Mouse (Mus musculus): Measurements from ENCODE around the gene Aip. TPM values are rescaled to one million over a fixed set of nuclear protein-coding genes. Genes with fewer than 3 reads are reported as not detected.
A peak's percentile ranks its signal among the peaks of the same experiment; 100 is the strongest.

Gene Aip
- polyA plus RNA-seq, 1 experiment from 2014 or later: 104 TPM

- 84% methylated on average over 11 of the region's 11 CpGs for WGBS
- H3K4me2 ChIP-seq: no peak overlapping the region
- peaks cover 59% of the 10 kb centered on the region for H3K36me3 ChIP-seq
- no peak for ATAC-seq (ENCODE audit: low FRiP score, low read depth)
- H3K27ac ChIP-seq (replicated peaks): no peak overlapping the region
- H3K9ac ChIP-seq: no peak overlapping the region
- no peak overlapping the region for H3K4me3 ChIP-seq
- H3K27me3 ChIP-seq: no peaks in the 10 kb centered on the region
- H3K4me1 ChIP-seq (replicated peaks): peaks cover 7% of the 10 kb centered on the region
- no peaks in the 10 kb centered on the region for H3K9me3 ChIP-seq
Observed at GRCm38 (mm10) chr19:4115816-4116215, 9.8 kb downstream of the Aip start.

- no peaks in the 10 kb centered on the region for H3K27me3 ChIP-seq
- no peaks in the 10 kb centered on the region; the same call in 1 of the 2 replicates for H3K4me1 ChIP-seq (replicated peaks)
- WGBS: 92% methylated on average over 10 of the region's 10 CpGs
- no peaks in the 10 kb centered on the region for H3K9me3 ChIP-seq
- no peak overlapping the region for H3K4me3 ChIP-seq
- ATAC-seq (ENCODE audit: low FRiP score, low read depth): no peak
- peaks cover 59% of the 10 kb centered on the region for H3K36me3 ChIP-seq
- no peak overlapping the region for H3K27ac ChIP-seq (replicated peaks)
- H3K9ac ChIP-seq: no peak overlapping the region
- no peak overlapping the region for H3K4me2 ChIP-seq
Observed at GRCm38 (mm10) chr19:4115144-4115543, 10.5 kb downstream of the Aip start.

GRCm38 (mm10) chr19:4114551-4114950, 11.1 kb downstream of the Aip start:
- Histone ChIP-seq H3K27me3 (no peaks in the 10 kb centered on the region), H3K9me3 (no peaks in the 10 kb centered on the region), H3K36me3 (peaks cover 59% of the 10 kb centered on the region), H3K9ac (no peak overlapping the region), H3K4me1 (replicated peaks) (no peaks in the 10 kb centered on the region), H3K27ac (replicated peaks) (no peak overlapping the region), H3K4me3 (no peak overlapping the region), H3K4me2 (no peak overlapping the region)
- 95% methylated on average over 10 of the region's 10 CpGs for WGBS
- ATAC-seq (ENCODE audit: low FRiP score, low read depth): no peak

- H3K4me3 ChIP-seq: no peak overlapping the region
- H3K27me3 ChIP-seq: no peaks in the 10 kb centered on the region
- no peak overlapping the region for H3K9ac ChIP-seq
- no peak overlapping the region for H3K4me2 ChIP-seq
- no peak for ATAC-seq (ENCODE audit: low FRiP score, low read depth)
- no peaks in the 10 kb centered on the region for H3K9me3 ChIP-seq
- no peak overlapping the region for H3K27ac ChIP-seq (replicated peaks)
- H3K4me1 ChIP-seq (replicated peaks): no peaks in the 10 kb centered on the region
- H3K36me3 ChIP-seq: peaks cover 63% of the 10 kb centered on the region
- WGBS: 74% methylated on average over 5 of the region's 5 CpGs
Observed at GRCm38 (mm10) chr19:4113806-4114230, 11.8 kb downstream of the Aip start.

- Histone ChIP-seq H3K9ac (no peak overlapping the region), H3K9me3 (no peaks in the 10 kb centered on the region), H3K4me1 (replicated peaks) (no peaks in the 10 kb centered on the region), H3K4me2 (no peak overlapping the region), H3K27ac (replicated peaks) (no peak overlapping the region), H3K4me3 (no peak overlapping the region), H3K36me3 (peaks cover 63% of the 10 kb centered on the region), H3K27me3 (no peaks in the 10 kb centered on the region)
- ATAC-seq (ENCODE audit: low FRiP score, low read depth): no peak
- 75% methylated on average over 13 of the region's 13 CpGs for WGBS
Observed at GRCm38 (mm10) chr19:4113186-4113805, 12.4 kb downstream of the Aip start.

- H3K4me3 ChIP-seq: no peak overlapping the region
- no peak overlapping the region for H3K9ac ChIP-seq
- no peak for ATAC-seq (ENCODE audit: low FRiP score, low read depth)
- 96% methylated on average over 26 of the region's 26 CpGs for WGBS
- H3K4me1 ChIP-seq (replicated peaks): no peaks in the 10 kb centered on the region
- no peak overlapping the region for H3K27ac ChIP-seq (replicated peaks)
- H3K36me3 ChIP-seq: peaks cover 68% of the 10 kb centered on the region
- H3K4me2 ChIP-seq: no peak overlapping the region
- H3K27me3 ChIP-seq: no peaks in the 10 kb centered on the region
- no peaks in the 10 kb centered on the region for H3K9me3 ChIP-seq
Observed at GRCm38 (mm10) chr19:4112063-4112960, 13.3 kb downstream of the Aip start.

DNA sequence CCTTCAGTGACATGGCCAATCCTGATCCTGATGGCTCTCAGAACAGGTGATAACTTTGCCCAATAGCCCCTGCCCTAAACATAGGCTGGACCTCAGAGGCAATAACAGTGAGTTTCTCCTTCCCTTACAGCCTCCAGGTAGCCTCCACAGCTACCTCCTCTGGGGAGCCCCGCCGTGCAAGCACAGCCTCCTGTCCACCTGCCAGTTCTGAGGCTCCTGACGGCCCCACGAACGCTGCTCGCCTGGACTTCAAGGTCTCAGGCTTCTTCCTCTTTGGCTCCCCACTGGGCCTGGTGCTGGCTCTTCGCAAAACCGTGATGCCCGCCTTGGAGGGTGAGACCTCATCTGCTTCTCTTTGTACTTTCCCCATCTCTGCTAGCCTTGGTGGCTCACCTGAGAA, 17.1 kb downstream of the Aip start:
- Histone ChIP-seq H3K36me3 (peaks cover 54% of the 10 kb centered on the region), H3K27me3 (no peaks in the 10 kb centered on the region), H3K4me2 (no peak overlapping the region), H3K27ac (replicated peaks) (no peak overlapping the region), H3K4me1 (replicated peaks) (no peaks in the 10 kb centered on the region), H3K9ac (no peak overlapping the region), H3K9me3 (no peaks in the 10 kb centered on the region), H3K4me3 (no peak overlapping the region)
- no peak for ATAC-seq (ENCODE audit: low FRiP score, low read depth)
- WGBS: 83% methylated on average over 9 of the region's 9 CpGs

GRCm38 (mm10) chr19:4106654-4107053, 19.0 kb downstream of the Aip start:
- WGBS: 90% methylated on average over 14 of the region's 14 CpGs
- Histone ChIP-seq H3K4me2 (no peak overlapping the region), H3K4me3 (no peak overlapping the region), H3K36me3 (peaks cover 40% of the 10 kb centered on the region), H3K4me1 (replicated peaks) (peaks cover 12% of the 10 kb centered on the region), H3K27ac (replicated peaks) (no peak overlapping the region), H3K9me3 (no peaks in the 10 kb centered on the region), H3K27me3 (no peaks in the 10 kb centered on the region), H3K9ac (no peak overlapping the region)
- no peak for ATAC-seq (ENCODE audit: low FRiP score, low read depth)

GRCm38 (mm10) chr19:4104675-4105194, 20.9 kb downstream of the Aip start:
- Histone ChIP-seq H3K4me1 (replicated peaks) (peaks cover 31% of the 10 kb centered on the region), H3K4me3 (no peak overlapping the region), H3K27ac (replicated peaks) (no peak overlapping the region), H3K4me2 (no peak overlapping the region), H3K9me3 (no peaks in the 10 kb centered on the region), H3K36me3 (peaks cover 31% of the 10 kb centered on the region), H3K9ac (no peak overlapping the region), H3K27me3 (no peaks in the 10 kb centered on the region)
- ATAC-seq (ENCODE audit: low FRiP score, low read depth): no peak
- WGBS: 90% methylated on average over 16 of the region's 16 CpGs

- no peaks in the 10 kb centered on the region for H3K27me3 ChIP-seq
- no peak overlapping the region for H3K9ac ChIP-seq
- WGBS: 78% methylated on average over 3 of the region's 3 CpGs
- no peak overlapping the region for H3K27ac ChIP-seq (replicated peaks)
- H3K4me3 ChIP-seq: no peak overlapping the region
- no peak for ATAC-seq (ENCODE audit: low FRiP score, low read depth)
- H3K4me2 ChIP-seq: no peak overlapping the region
- peaks cover 28% of the 10 kb centered on the region for H3K36me3 ChIP-seq
- H3K9me3 ChIP-seq: no peaks in the 10 kb centered on the region
- peaks cover 40% of the 10 kb centered on the region for H3K4me1 ChIP-seq (replicated peaks)
Observed at GRCm38 (mm10) chr19:4103792-4104191, 21.9 kb downstream of the Aip start.

DNA sequence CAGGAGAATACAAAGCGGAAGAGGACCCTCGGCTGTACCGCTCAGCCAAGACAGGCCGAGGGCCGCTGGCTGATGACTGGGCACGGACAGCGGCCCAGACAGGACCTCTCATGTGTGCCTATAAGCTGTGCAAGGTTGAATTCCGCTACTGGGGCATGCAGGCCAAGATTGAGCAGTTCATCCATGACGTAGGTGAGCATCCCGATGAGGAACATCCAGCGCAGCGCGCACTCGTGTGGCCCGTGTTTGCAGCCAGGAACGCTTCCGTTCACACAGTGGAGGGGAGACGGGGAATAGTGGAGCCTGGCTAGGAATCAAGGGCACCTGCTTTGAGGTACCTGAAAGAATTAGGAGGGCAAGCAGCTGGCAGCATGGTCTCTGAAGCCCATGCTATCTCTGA, 22.4 kb downstream of the Aip start:
- peaks cover 27% of the 10 kb centered on the region for H3K36me3 ChIP-seq
- H3K9me3 ChIP-seq: no peaks in the 10 kb centered on the region
- no peak overlapping the region for H3K4me3 ChIP-seq
- H3K27me3 ChIP-seq: no peaks in the 10 kb centered on the region
- no peak overlapping the region for H3K4me2 ChIP-seq
- WGBS: 93% methylated on average over 18 of the region's 18 CpGs
- ATAC-seq (ENCODE audit: low FRiP score, low read depth): no peak
- no peak overlapping the region for H3K9ac ChIP-seq
- H3K27ac ChIP-seq (replicated peaks): no peak overlapping the region
- H3K4me1 ChIP-seq (replicated peaks): peaks cover 45% of the 10 kb centered on the region

DNA sequence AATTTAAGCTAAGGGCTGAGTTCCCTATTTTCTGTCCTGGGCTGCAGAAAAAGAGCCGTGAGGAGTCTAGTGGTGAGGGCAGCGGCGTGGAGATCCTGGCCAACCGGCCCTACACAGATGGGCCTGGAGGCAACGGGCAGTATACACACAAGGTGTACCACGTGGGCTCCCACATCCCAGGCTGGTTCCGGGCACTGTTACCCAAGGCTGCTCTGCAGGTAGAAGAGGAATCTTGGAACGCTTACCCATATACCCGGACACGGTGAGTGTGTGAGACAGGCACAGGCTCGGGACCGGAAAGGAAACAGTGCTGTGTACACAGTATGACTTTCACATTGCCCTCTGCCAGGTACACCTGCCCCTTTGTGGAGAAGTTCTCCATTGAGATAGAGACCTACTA, 23.0 kb downstream of the Aip start:
- WGBS: 96% methylated on average over 12 of the region's 12 CpGs
- 0 out of 2 replicates have a peak overlapping the region, but pooled peaks have one; percentile 80 for H3K4me2 ChIP-seq
- peaks cover 52% of the 10 kb centered on the region for H3K4me1 ChIP-seq (replicated peaks)
- no peaks in the 10 kb centered on the region for H3K9me3 ChIP-seq
- H3K4me3 ChIP-seq: no peak overlapping the region
- no peak for ATAC-seq (ENCODE audit: low FRiP score, low read depth)
- no peak overlapping the region for H3K27ac ChIP-seq (replicated peaks)
- no peak overlapping the region for H3K9ac ChIP-seq
- H3K27me3 ChIP-seq: no peaks in the 10 kb centered on the region
- H3K36me3 ChIP-seq: peaks cover 20% of the 10 kb centered on the region; the same call in 1 of the 2 replicates

Data from hindbrain, embryonic 15.5 days (tissue).